Comparison of ENCODE assay signal across 7 mouse cellular contexts in the genomic region with DNA sequence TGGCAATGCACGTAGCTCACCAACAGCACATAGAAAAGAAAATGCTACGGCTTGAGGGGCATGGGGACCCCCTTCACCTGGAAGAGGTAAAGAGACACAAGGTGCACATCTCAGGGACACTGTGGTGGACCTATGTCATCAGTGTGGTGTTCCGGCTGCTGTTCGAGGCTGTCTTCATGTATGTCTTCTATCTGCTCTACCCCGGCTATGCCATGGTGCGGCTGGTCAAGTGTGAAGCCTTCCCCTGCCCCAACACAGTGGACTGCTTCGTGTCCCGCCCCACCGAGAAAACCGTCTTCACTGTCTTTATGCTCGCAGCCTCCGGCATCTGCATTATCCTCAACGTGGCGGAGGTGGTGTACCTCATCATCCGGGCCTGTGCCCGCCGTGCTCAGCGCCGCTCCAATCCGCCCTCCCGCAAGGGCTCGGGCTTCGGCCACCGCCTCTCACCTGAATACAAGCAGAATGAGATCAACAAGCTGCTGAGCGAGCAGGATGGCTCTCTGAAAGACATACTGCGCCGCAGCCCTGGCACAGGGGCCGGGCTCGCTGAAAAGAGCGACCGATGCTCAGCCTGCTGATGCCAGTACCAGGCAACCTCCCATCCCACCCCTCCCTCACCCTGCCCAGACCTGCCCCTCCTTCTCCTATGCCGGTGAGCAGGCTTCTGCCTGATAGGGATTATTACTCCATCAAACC. TPM values are rescaled to one million over a fixed set of nuclear protein-coding genes. Genes with fewer than 3 reads are reported as not detected.
DNase-seq lines count a peak whose midpoint lies in the region; ATAC-seq lines count a peak whose summit lies in the region.

No protein-coding gene starts in this region.

- peak overlapping the region; percentile 50 for H3K4me2 ChIP-seq in hindbrain, embryonic 12.5 days (replicated peaks)
- peak overlapping the region; percentile 42 for H3K4me2 ChIP-seq in neural tube, embryonic 14.5 days (ENCODE audit: low read depth, low read length)

- no peaks in the 10 kb centered on the region for H3K4me1 ChIP-seq in hindbrain, embryonic 12.5 days
- H3K4me1 ChIP-seq in neural tube, embryonic 14.5 days (ENCODE audit: control insufficient read depth, insufficient read depth, low read length) = no peaks in the 10 kb centered on the region

- peak overlapping the region; percentile 30 for H3K4me3 ChIP-seq in hindbrain, embryonic 12.5 days
- peak overlapping the region; percentile 13; the same call in 1 of the 2 replicates for H3K4me3 ChIP-seq in neural tube, embryonic 14.5 days (ENCODE audit: low read depth, low read length)

- peak; percentile 8 to 17 for DNase-seq in left cerebral cortex, postnatal 36 days (ENCODE audit: low spot score in 2 of 2)
- no peak for DNase-seq in left cerebral cortex, adult 9 months (ENCODE audit: low spot score in 2 of 2)
- peak; percentile 50 to 51 for DNase-seq in cerebellum, postnatal 14 days
- no peak for DNase-seq in embryo, embryonic 10 days (ENCODE audit: low spot score)
- DNase-seq in spleen, postnatal 4 days (ENCODE audit: low spot score in 2 of 2) = no peak

- H3K36me3 ChIP-seq in hindbrain, embryonic 12.5 days = no peaks in the 10 kb centered on the region
- H3K36me3 ChIP-seq in neural tube, embryonic 14.5 days (ENCODE audit: control insufficient read depth, insufficient read depth, low read length) = no peaks in the 10 kb centered on the region

- H3K27ac ChIP-seq in hindbrain, embryonic 12.5 days = no peak overlapping the region
- H3K27ac ChIP-seq in neural tube, embryonic 14.5 days (ENCODE audit: low read depth, low read length) = no peak overlapping the region

- 21% methylated on average over 32 of the region's 32 CpGs for WGBS in hindbrain, embryonic 12.5 days
- WGBS in neural tube, embryonic 14.5 days = 18% methylated on average over 29 of the region's 32 CpGs

- intact Hi-C loops in left cerebral cortex, postnatal 36 days (cut with DNase I) = loop anchor here (5.0 kb wide), 1 partner anchor 42 kb away; no protein-coding TSS in a partner anchor

- H3K9me3 ChIP-seq in hindbrain, embryonic 12.5 days (replicated peaks) = no peaks in the 10 kb centered on the region
- H3K9me3 ChIP-seq in neural tube, embryonic 14.5 days (ENCODE audit: control insufficient read depth, low read length) = no peaks in the 10 kb centered on the region

- 0 out of 2 replicates have a peak overlapping the region, but pooled peaks have one; percentile 18 for H3K9ac ChIP-seq in hindbrain, embryonic 12.5 days
- H3K9ac ChIP-seq in neural tube, embryonic 14.5 days (replicated peaks; ENCODE audit: low read depth, low read length) = 0 out of 2 replicates have a peak overlapping the region, but pooled peaks have one; percentile 39

- H3K27me3 ChIP-seq in hindbrain, embryonic 12.5 days = peaks cover 69% of the 10 kb centered on the region
- H3K27me3 ChIP-seq in neural tube, embryonic 14.5 days (ENCODE audit: control insufficient read depth, insufficient read depth, low read length) = no peaks in the 10 kb centered on the region

- ATAC-seq in hindbrain, embryonic 12.5 days (ENCODE audit: low FRiP score) = peak; percentile 50; the same call in 1 of the 2 replicates
- peak; percentile 66 for ATAC-seq in neural tube, embryonic 14.5 days (ENCODE audit: low read depth)

RNA-seq across cellular contexts. Expression of a gene that starts 8.4 kb away (rescaled TPM):
- 10 to 100 TPM in 1 of 2 experiments, 1 to 10 TPM in 1; 8.9 to 15.1 TPM for total RNA-seq in left cerebral cortex, postnatal 36 days (2021)
- polyA plus RNA-seq in hindbrain, embryonic 12.5 days (2016; fragmentation: Nextera tagmentation; extraction: Ambion mirVana) = 0.22 and 0.60 TPM in 2 replicates
- 1.3 TPM in 2 replicates for polyA plus RNA-seq in neural tube, embryonic 14.5 days (2014; fragmentation: Nextera tagmentation; extraction: Ambion mirVana)

RNA-seq across cellular contexts. Expression of a gene that starts 36.1 kb away (rescaled TPM):
- total RNA-seq in left cerebral cortex, postnatal 36 days (2021) = 100 to 1,000 TPM; 113 to 170 TPM
- polyA plus RNA-seq in hindbrain, embryonic 12.5 days (2016; fragmentation: Nextera tagmentation; extraction: Ambion mirVana) = 43.5 and 52.6 TPM in 2 replicates
- 61.6 and 66.1 TPM in 2 replicates for polyA plus RNA-seq in neural tube, embryonic 14.5 days (2014; fragmentation: Nextera tagmentation; extraction: Ambion mirVana)

RNA-seq across cellular contexts. Expression of a gene that starts 44.5 kb away (rescaled TPM):
- 100 to 1,000 TPM; 103 to 126 TPM for total RNA-seq in left cerebral cortex, postnatal 36 days (2021)
- 502 and 525 TPM in 2 replicates for polyA plus RNA-seq in hindbrain, embryonic 12.5 days (2016; fragmentation: Nextera tagmentation; extraction: Ambion mirVana)
- polyA plus RNA-seq in neural tube, embryonic 14.5 days (2014; fragmentation: Nextera tagmentation; extraction: Ambion mirVana) = 237 and 332 TPM in 2 replicates

Comparison
In these comparisons a context has a peak if more than half of its experiments do, and no peak if none do; other contexts are left out.
1. DNase-seq: peak in left cerebral cortex, postnatal 36 days (2 of 2) and cerebellum, postnatal 14 days (2 of 2); none in left cerebral cortex, adult 9 months (0 of 2), embryo, embryonic 10 days (single experiment) and spleen, postnatal 4 days (0 of 2).